8 mouse cellular contexts compared by ENCODE assay signal in genomic region chr7:80534291-80535008, GRCm38 (mm10). TPM values are rescaled to one million over a fixed set of nuclear protein-coding genes. Genes with fewer than 3 reads are reported as not detected.
A peak's percentile ranks its signal among the peaks of the same experiment; 100 is the strongest.
DNase-seq lines count a peak whose midpoint lies in the region; ATAC-seq and TF ChIP-seq lines count a peak whose summit lies in the region.

No protein-coding gene starts in this region.

- intact Hi-C loops in heart, adult 2 months (cut with DNase I) = loop anchor here (5.0 kb wide), 3 partner anchors 48 to 147 kb away; partner anchors contain the start of gene Fes
- intact Hi-C loops in heart, postnatal 10 days (cut with DNase I) = no loop called here

- no peaks in the 10 kb centered on the region for H3K27me3 ChIP-seq in heart, adult 2 months (ENCODE audit: control insufficient read depth, insufficient read depth, low read length)
- no peaks in the 10 kb centered on the region for H3K27me3 ChIP-seq in embryonic facial prominence, embryonic 14.5 days (replicated peaks; ENCODE audit: control insufficient read depth, insufficient read depth, low read length)
- H3K27me3 ChIP-seq in stomach, embryonic 16.5 days (ENCODE audit: control insufficient read depth, insufficient read depth, low read length) = no peaks in the 10 kb centered on the region

- H3K9ac ChIP-seq in heart, adult 2 months (ENCODE audit: low read depth, low read length) = peak overlapping the region; percentile 46
- H3K9ac ChIP-seq in embryonic facial prominence, embryonic 14.5 days (ENCODE audit: low read depth, low read length) = peak overlapping the region; percentile 83
- peak overlapping the region; percentile 86 for H3K9ac ChIP-seq in stomach, embryonic 16.5 days (ENCODE audit: low read length)

- no peaks in the 10 kb centered on the region for H3K36me3 ChIP-seq in heart, adult 2 months (ENCODE audit: control insufficient read depth, insufficient read depth, low read length)
- no peaks in the 10 kb centered on the region for H3K36me3 ChIP-seq in embryonic facial prominence, embryonic 14.5 days (ENCODE audit: control insufficient read depth, insufficient read depth, low read length)
- no peaks in the 10 kb centered on the region for H3K36me3 ChIP-seq in stomach, embryonic 16.5 days (ENCODE audit: control insufficient read depth, insufficient read depth, low read length)

- peak overlapping the region; percentile 96 for H3K4me2 ChIP-seq in embryonic facial prominence, embryonic 14.5 days (ENCODE audit: low read depth, low read length)
- H3K4me2 ChIP-seq in stomach, embryonic 16.5 days (ENCODE audit: low read depth, low read length) = peak overlapping the region; percentile 86

- no peaks in the 10 kb centered on the region for H3K79me2 ChIP-seq in heart, adult 2 months (replicated peaks; ENCODE audit: control insufficient read depth, insufficient read depth, low read length)

- H3K4me1 ChIP-seq in heart, adult 2 months (ENCODE audit: control insufficient read depth, insufficient read depth, low read length) = no peaks in the 10 kb centered on the region; the same call in none of the 2 replicates
- peaks cover 10% of the 10 kb centered on the region; the same call in 1 of the 2 replicates for H3K4me1 ChIP-seq in embryonic facial prominence, embryonic 14.5 days (ENCODE audit: control insufficient read depth, insufficient read depth, low read length)
- H3K4me1 ChIP-seq in stomach, embryonic 16.5 days (ENCODE audit: control insufficient read depth, insufficient read depth, low read length) = peaks cover 9% of the 10 kb centered on the region

- H3K27ac ChIP-seq in heart, adult 2 months = peak overlapping the region; percentile 32
- H3K27ac ChIP-seq in embryonic facial prominence, embryonic 14.5 days (replicated peaks; ENCODE audit: low read depth, low read length) = peak overlapping the region; percentile 79
- H3K27ac ChIP-seq in stomach, embryonic 16.5 days (ENCODE audit: low read length) = peak overlapping the region; percentile 62

- H3K4me3 ChIP-seq in heart, adult 2 months = peak overlapping the region; percentile 55
- H3K4me3 ChIP-seq in embryonic facial prominence, embryonic 14.5 days (ENCODE audit: low read depth, low read length) = peak overlapping the region; percentile 77
- H3K4me3 ChIP-seq in stomach, embryonic 16.5 days (replicated peaks; ENCODE audit: low read length) = peak overlapping the region; percentile 81

- TF ChIP-seq CTCF in heart, adult 2 months (IDR thresholded peaks at IDR 0.05) = no peak

- DNase-seq in heart, adult 2 months = no peak
- DNase-seq in heart, postnatal 10 days = no peak
- peak; percentile 71 for DNase-seq in ES-CJ7 (ENCODE audit: low read depth, low spot score)
- DNase-seq in embryonic facial prominence, embryonic 14.5 days (ENCODE audit: low spot score) = peak; percentile 56
- DNase-seq in induced T-regulatory cell, adult 2 months (ENCODE audit: low read depth) = peak; percentile 91
- peak; percentile 18 for DNase-seq in mesoderm, embryonic 11.5 days (ENCODE audit: low read depth, low spot score)
- DNase-seq in testis, postnatal 10 days (ENCODE audit: low spot score) = no peak

- no peak for ATAC-seq in embryonic facial prominence, embryonic 14.5 days (ENCODE audit: low read depth)
- ATAC-seq in stomach, embryonic 16.5 days (ENCODE audit: insufficient read depth, low FRiP score) = no peak

- no peaks in the 10 kb centered on the region for H3K9me3 ChIP-seq in embryonic facial prominence, embryonic 14.5 days (ENCODE audit: control insufficient read depth, low read length)
- H3K9me3 ChIP-seq in stomach, embryonic 16.5 days (replicated peaks; ENCODE audit: control insufficient read depth, low read length) = no peaks in the 10 kb centered on the region

- TF ChIP-seq EP300 in heart, adult 2 months (IDR thresholded peaks at IDR 0.05; ENCODE audit: insufficient read depth, low read depth, low read length) = no peak

- 2% methylated on average over 32 of the region's 32 CpGs for WGBS in heart, adult 2 months
- WGBS in embryonic facial prominence, embryonic 14.5 days = 1% methylated on average over 32 of the region's 32 CpGs
- 1% methylated on average over 32 of the region's 32 CpGs for WGBS in stomach, embryonic 16.5 days

- no peak for TF ChIP-seq POLR2A in heart, adult 2 months (IDR thresholded peaks at IDR 0.05; ENCODE audit: insufficient read depth, low read depth, low read length)

RNA-seq across cellular contexts. Expression of gene Blm, which starts 0.5 kb away (rescaled TPM):
- total RNA-seq in heart, adult 2 months (2021) = 1 to 10 TPM in 1 of 2 experiments, under 1 TPM in 1; 0.91 to 1.3 TPM
- 0.59 and 0.67 TPM in 2 replicates for polyA plus RNA-seq in heart, adult 2 months (2012; rRNA removed)
- 1 to 10 TPM; 5.6 to 7.5 TPM for total RNA-seq in heart, postnatal 10 days (2021)
- 13.1 and 17.1 TPM in 2 replicates for polyA plus RNA-seq in embryonic facial prominence, embryonic 14.5 days (2014; fragmentation: Nextera tagmentation; extraction: Ambion mirVana)
- polyA plus RNA-seq in stomach, embryonic 16.5 days (2015; fragmentation: Nextera tagmentation; extraction: Ambion mirVana) = 13.2 and 13.8 TPM in 2 replicates

Comparison
In these comparisons a context has a peak if more than half of its experiments do, and no peak if none do; other contexts are left out.
1. DNase-seq: peak in ES-CJ7 (single experiment), embryonic facial prominence, embryonic 14.5 days (single experiment), induced T-regulatory cell, adult 2 months (single experiment) and mesoderm, embryonic 11.5 days (single experiment); none in heart, adult 2 months (0 of 2), heart, postnatal 10 days (0 of 2) and testis, postnatal 10 days (single experiment).
2. Peak in every context shown above with its lines, with median percentiles within 50 percentile points of each other: H3K27ac ChIP-seq, H3K4me3 ChIP-seq and H3K9ac ChIP-seq.